Mouse (Mus musculus): Measurements from ENCODE around the gene Afg3l1. TPM values are rescaled to one million over a fixed set of nuclear protein-coding genes. Genes with fewer than 3 reads are reported as not detected.
"Not testable (repeated sequence)": the region's sequence is repeated elsewhere in the genome, so short reads cannot be mapped to it uniquely, and the experiment has no call there.

Gene Afg3l1
- total RNA-seq, 2 experiments from 2014 or later: 38.3 to 38.6 TPM

DNA sequence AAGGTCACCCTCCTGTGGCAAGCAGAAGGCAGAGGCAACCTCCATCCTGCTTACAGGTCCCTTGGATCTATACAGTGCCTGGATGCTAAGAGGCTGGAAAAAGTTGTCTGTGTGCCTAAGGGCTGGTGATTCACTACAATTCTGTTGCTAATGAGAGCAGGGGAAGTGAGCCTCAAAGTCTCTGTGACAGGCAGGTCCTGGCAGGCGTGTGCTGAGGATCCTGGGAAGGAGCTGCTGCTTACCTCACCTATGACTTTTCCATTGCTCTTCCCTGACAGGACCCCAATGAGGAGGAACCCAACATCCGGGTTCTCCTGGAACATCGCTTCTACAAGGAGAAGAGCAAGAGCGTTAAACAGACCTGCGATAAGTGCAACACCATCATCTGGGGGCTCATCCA lies 23.8 kb upstream of the Afg3l1 start:
- no peak for DNase-seq (ENCODE audit: extremely low spot score in 1 of 2, low spot score in 2 of 2)
- intact Hi-C loops (cut with DNase I): no loop called here

GRCm38 (mm10) chr8:123454559-123454958 lies 23.1 kb upstream of the Afg3l1 start:
- intact Hi-C loops (cut with DNase I): no loop called here
- no peak for DNase-seq (ENCODE audit: extremely low spot score in 1 of 2, low spot score in 2 of 2)

DNA sequence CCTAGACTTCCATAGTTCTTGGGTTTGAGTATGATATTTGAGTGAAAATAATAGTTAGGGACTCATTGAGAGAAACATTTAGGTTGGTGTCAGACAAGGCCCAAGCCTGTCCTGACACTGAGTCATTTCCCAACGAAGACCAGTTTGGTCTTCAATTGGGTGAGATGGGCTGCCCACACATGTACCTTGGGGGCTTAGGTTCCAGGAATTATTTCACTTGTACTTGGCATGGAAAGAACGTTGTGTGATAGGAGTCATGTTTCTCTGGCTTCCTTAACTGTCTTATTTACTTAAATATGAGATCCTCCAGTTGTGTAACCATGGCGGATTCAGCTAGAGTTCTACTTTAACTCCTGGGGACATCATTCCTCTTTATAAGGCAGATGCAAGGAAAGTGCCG lies 14.1 kb upstream of the Afg3l1 start:
- intact Hi-C loops (cut with DNase I): no loop called here
- DNase-seq (ENCODE audit: extremely low spot score in 1 of 2, low spot score in 2 of 2): no peak

GRCm38 (mm10) chr8:123467476-123467875 lies 10.2 kb upstream of the Afg3l1 start:
- no peak for DNase-seq (ENCODE audit: extremely low spot score in 1 of 2, low spot score in 2 of 2)
- intact Hi-C loops (cut with DNase I): no loop called here

- intact Hi-C loops (cut with DNase I); DNase-seq (ENCODE audit: extremely low spot score in 1 of 2, low spot score in 2 of 2): not testable (repeated sequence)
Observed at GRCm38 (mm10) chr8:123472991-123473390, 4.7 kb upstream of the Afg3l1 start.

DNA sequence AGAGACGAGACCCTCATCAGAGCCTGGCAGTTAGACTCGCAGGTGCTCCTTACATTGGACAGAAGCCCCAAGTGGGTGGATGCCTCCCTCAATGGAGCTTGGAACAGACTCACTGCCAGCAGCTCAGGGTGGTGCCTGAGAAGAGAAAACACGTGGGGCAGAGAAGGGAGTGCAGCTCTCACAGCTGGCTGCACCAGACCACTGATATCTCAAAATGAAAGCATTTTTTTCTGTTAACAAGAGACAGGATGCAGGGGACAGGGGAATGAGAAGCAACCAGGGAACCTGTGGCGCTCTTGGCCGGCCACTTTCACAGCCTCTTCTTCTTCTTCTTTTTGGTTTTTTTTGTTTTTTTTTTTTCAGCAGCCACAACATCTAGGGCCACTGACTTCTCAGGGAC lies 3.2 kb upstream of the Afg3l1 start:
- DNase-seq (ENCODE audit: extremely low spot score in 1 of 2, low spot score in 2 of 2); intact Hi-C loops (cut with DNase I): not testable (repeated sequence)

DNA sequence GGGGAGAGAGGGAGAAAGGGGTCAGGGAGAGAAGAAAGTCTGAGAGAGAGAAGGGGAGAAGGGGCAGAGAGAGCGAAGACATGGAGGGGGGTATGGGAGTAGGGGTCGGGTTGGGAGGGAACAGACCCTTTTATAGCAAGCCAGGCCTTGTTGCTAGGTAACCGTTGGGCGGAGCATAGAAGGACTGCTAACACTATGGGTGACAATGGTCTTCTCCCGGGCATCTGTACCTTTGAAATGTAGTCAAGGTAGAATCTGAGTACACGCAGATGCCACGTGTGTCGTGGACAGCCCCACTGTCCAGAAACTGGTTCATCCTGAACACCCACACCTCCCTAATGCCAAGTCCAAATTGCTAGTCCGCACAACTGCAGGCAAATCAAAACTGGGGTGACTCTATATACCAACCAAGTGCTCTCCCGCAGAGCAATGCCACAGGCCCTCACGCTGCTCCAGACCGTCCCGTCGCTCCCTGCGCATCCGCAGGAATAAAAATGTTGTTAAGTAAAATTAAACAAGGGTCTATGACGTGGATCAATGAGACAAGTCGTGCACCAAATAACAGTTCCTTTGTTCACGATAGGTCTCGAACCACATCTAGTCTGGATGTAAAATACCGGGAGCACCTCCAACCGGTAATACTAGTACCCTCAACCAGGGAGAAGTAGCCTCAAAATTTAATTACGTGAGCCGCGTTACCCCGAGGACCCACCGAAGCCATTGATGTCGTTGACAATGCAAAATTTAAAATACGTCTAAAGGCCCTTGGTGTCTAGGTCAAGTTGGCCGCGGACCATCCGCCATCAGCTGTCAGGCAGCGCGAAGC lies 579 bp upstream of the Afg3l1 start:
- DNase-seq (ENCODE audit: extremely low spot score in 1 of 2, low spot score in 2 of 2): peak in 1 of 2 experiments; percentile 18
- intact Hi-C loops (cut with DNase I): no loop called here

GRCm38 (mm10) chr8:123478456-123479218 lies 934 bp downstream of the Afg3l1 start:
- intact Hi-C loops (cut with DNase I): no loop called here
- no peak for DNase-seq (ENCODE audit: extremely low spot score in 1 of 2, low spot score in 2 of 2)

GRCm38 (mm10) chr8:123482627-123483026 lies 4.9 kb downstream of the Afg3l1 start:
- intact Hi-C loops (cut with DNase I): no loop called here
- no peak for DNase-seq (ENCODE audit: extremely low spot score in 1 of 2, low spot score in 2 of 2)

DNA sequence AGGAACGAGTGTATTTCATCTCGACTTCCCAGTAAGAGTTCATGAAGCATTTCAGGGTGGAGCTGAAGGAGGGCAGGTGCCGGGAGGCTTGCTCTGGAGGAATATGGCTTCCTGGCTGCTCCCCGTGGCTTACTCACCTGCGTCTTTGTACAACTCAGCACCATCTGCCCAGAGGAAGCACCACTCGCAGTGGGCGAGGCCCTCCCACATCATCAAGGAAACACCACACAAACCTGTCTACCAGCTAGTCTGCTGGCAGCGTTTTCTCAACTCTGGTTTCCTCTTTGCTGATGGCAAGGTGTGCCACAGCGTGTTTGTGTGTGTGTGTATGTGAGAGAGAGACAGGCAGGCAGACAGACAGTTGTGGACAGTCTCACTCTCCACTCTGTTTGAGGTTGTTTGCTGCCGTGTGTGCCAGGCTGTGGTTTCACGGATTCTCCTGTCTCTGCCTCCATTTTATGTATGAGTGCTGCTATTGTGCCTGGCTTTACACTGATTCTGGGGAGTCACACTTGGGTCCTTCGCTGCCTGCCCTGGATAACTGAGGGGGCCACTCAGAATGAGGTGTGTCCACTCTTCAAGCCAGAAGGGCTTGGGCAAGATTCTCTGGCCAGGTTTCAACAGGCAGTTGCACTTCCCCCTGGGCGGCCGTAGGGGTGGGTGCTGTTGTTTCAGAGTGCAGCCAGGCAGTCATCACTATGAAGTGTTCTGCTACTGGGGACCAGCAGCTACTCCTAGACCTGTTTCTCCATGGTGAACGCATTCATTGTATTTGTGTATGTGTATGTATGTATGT lies 13.8 kb downstream of the Afg3l1 start:
- no peak for DNase-seq (ENCODE audit: extremely low spot score in 1 of 2, low spot score in 2 of 2)
- intact Hi-C loops (cut with DNase I): no loop called here

- DNase-seq (ENCODE audit: extremely low spot score in 1 of 2, low spot score in 2 of 2): no peak
- intact Hi-C loops (cut with DNase I): no loop called here
Observed at GRCm38 (mm10) chr8:123492898-123493297, 15.2 kb downstream of the Afg3l1 start.

- no peak for DNase-seq (ENCODE audit: extremely low spot score in 1 of 2, low spot score in 2 of 2)
- intact Hi-C loops (cut with DNase I): no loop called here
Observed at GRCm38 (mm10) chr8:123497699-123498098, 20.0 kb downstream of the Afg3l1 start.

GRCm38 (mm10) chr8:123498963-123499362 lies 21.3 kb downstream of the Afg3l1 start:
- DNase-seq (ENCODE audit: extremely low spot score in 1 of 2, low spot score in 2 of 2): no peak
- intact Hi-C loops (cut with DNase I): no loop called here

- intact Hi-C loops (cut with DNase I): no loop called here
- no peak for DNase-seq (ENCODE audit: extremely low spot score in 1 of 2, low spot score in 2 of 2)
Observed at GRCm38 (mm10) chr8:123499556-123499955, 21.9 kb downstream of the Afg3l1 start.

DNA sequence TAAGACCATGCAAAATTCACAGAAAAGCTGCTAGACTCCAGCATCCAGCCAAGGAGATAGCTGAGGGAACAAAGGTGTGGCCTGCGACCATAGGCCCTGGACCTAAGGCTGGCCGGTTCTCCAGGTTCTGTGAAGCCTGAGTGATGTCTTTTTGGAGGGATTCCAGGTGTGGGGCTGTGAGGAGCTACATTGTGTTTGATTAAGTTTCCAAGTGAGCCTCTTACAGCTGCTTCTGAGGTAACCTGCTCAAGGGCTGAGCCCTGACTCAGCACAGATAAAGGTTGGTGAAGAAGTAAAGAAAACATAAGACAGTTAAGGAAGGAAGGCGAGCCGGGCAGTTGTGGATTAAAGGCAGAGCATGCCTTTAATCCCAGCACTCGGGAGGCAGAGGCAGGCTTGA lies 24.5 kb downstream of the Afg3l1 start:
- intact Hi-C loops (cut with DNase I): no loop called here
- no peak for DNase-seq (ENCODE audit: extremely low spot score in 1 of 2, low spot score in 2 of 2)

DNA sequence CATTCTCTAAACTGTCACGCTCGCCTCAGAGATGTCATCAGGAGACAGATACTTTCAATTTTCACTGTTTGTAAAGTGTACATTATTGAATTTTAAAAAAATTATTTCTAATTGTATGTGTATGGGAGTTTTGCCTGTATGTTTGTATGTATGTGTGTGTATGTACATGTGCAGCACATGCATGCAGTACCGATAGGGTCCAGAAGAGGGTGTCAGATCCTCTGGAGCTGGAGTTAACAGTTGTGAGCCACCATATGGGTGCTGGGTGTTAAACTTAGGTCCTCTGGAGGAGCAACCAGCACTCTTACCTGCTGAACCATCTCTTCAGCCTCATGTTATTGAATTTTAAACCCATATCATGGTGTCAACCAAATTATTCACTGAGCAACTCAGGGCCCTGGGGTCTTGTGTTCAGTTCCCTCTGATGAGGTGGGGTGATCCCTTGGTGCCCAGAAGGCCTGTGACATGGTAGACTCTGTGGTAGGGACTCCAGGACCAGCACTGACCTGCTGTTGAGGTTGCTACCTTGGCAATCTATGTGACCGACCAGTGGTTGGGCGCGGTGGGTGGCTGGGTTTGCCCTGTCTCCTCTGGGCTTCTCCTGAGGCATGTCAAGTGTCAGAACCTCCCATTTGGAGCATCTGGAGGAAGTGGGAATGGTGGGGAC lies 26.2 kb downstream of the Afg3l1 start:
- no peak for DNase-seq (ENCODE audit: extremely low spot score in 1 of 2, low spot score in 2 of 2)
- intact Hi-C loops (cut with DNase I): no loop called here

DNA sequence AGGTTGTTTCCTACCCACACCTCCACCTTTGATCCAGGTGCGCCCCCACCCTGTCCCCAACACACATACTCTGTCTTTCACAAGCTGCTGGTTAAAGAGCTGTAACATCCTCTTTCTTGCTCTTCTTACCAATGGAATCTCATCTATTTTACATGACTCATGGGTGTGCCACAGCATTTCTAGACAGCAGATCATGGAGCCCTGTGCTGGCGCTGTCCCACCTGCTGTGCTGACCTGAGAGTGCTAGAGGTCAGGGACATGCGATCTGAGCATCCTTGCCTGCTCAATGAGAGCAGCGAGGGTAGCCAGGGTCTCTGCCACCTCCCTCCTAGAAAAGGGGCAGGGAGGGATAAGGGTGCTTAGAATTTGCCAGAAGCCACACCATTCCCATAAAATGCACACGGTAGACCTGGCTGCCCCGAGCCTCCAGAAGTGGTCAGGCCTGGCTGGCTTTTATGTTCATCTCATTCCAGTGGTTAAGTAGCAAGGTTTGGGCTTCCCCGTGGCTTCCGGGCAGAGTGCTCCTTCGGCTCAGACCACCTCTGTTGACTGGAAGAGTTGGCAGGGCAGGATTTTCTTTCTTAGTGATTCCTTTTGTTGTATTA lies 27.0 kb downstream of the Afg3l1 start:
- no peak for DNase-seq (ENCODE audit: extremely low spot score in 1 of 2, low spot score in 2 of 2)
- intact Hi-C loops (cut with DNase I): no loop called here

DNA sequence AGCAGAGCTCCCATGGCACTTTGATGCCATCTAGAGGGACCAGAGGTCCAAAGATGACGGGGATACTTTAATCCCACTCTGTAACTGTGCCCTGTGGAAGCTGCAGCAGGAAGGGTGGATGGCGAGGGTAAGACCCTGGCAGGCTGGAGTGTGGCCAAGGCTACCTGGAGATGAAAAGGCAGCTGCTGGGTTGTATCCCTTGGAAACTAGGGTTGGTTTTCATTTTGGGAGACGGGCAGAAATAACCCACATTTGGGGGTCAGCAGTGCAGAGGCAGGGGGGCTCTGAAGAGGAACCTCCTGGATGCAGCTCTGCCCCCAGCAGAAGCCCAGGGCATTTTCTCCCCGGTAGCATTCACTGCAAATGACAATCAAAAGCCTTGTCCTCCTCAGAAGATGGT lies 27.6 kb downstream of the Afg3l1 start:
- intact Hi-C loops (cut with DNase I): no loop called here

DNA sequence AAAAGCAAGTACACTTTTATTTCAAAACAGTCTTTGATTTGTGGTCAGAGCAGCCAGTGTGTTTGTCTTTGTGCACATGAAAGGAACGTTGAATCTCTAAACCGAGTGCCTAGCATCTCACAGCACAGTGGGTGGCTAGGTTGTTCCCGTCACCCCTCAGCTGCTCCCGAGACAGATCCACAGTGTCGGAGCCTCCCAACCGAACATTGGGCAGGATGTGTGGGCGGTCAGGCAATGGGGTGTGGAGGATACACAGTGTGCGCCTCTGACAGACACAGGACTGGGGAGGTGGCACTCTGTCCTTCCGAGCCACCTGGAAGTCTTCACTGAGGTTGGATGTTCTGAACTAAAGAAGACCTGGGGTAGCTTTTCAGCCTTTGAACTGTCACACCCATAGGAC lies 28.0 kb downstream of the Afg3l1 start:
- intact Hi-C loops (cut with DNase I): no loop called here
- DNase-seq (ENCODE audit: extremely low spot score in 1 of 2, low spot score in 2 of 2): no peak

More for the DNA sequence above, 27.6 kb downstream of the Afg3l1 start:
- no peak for DNase-seq (ENCODE audit: extremely low spot score in 1 of 2, low spot score in 2 of 2)

Data from left cerebral cortex, postnatal 10 days (tissue).